Comparison of ENCODE assay signal across 9 mouse cellular contexts in the genomic region with DNA sequence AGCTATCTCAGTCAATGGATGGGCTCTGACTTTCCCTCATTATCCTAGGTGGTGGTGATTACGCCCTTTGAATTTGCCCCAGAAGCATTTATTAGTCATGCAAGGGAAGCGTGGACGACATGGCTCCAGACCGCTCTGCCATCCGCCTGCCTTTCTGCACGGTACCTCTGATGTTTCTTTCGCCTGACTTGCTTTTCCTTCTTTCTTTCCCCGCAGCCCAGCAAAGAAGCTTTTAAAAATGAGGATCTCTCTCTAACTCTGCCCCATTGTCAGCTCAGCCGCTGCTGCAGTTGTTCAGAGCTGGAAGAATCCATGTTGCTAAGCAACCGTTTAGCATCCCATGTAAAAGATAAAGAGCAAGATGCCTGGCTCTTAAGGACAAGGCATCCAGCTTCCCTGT.
A peak's percentile ranks its signal among the peaks of the same experiment; 100 is the strongest.
DNase-seq lines count a peak whose midpoint lies in the region; ATAC-seq and TF ChIP-seq lines count a peak whose summit lies in the region.
"Had no signal": no experiment of that assay in that cellular context is flagged by ENCODE, and none has a peak within 500 bp of the region (broad histone marks: within the 10 kb centered on the region; RNA-seq: fewer than 3 reads in every experiment).

No protein-coding gene starts in this region.

- no peak for TF ChIP-seq CTCF in midbrain, postnatal 0 days (IDR thresholded peaks at IDR 0.05)

- peak; percentile 85 for ATAC-seq in hindbrain, embryonic 13.5 days (ENCODE audit: low FRiP score)
- ATAC-seq in midbrain, postnatal 0 days (ENCODE audit: low FRiP score) = peak; percentile 79
- ATAC-seq: liver, embryonic 12.5 days had no signal

- DNase-seq in Muller cell, postnatal 12 days (ENCODE audit: inconsistent ontology term) = peak; percentile 62
- DNase-seq in embryo, embryonic 11.5 days (ENCODE audit: low read depth, low spot score) = peak; percentile 22
- peak; percentile 86 for DNase-seq in midbrain, postnatal 0 days (ENCODE audit: low spot score)
- no peak for DNase-seq in gastrocnemius, postnatal 25 days
- DNase-seq in c-Kit-positive CD71-positive TER-119-positive erythroid progenitor cells, embryonic 14.5 days (ENCODE audit: low spot score) = no peak
- DNase-seq in urinary bladder, postnatal 10 days (ENCODE audit: low spot score) = no peak
- DNase-seq in layer of hippocampus, postnatal 25 days (ENCODE audit: extremely low spot score in 1 of 2, low spot score in 1 of 2) = no peak

- peak overlapping the region; percentile 64 for H3K9ac ChIP-seq in hindbrain, embryonic 13.5 days
- peak overlapping the region; percentile 39; the same call in 1 of the 2 replicates for H3K9ac ChIP-seq in midbrain, postnatal 0 days (replicated peaks; ENCODE audit: low read length, poor library complexity, severe bottlenecking)
- H3K9ac ChIP-seq: liver, embryonic 12.5 days had no signal

- peak overlapping the region; percentile 21; the same call in 1 of the 2 replicates for H3K4me3 ChIP-seq in hindbrain, embryonic 13.5 days
- peak overlapping the region; percentile 20 for H3K4me3 ChIP-seq in midbrain, postnatal 0 days (ENCODE audit: low read depth, low read length)
- H3K4me3 ChIP-seq: liver, embryonic 12.5 days had no signal

- no peaks in the 10 kb centered on the region for H3K9me3 ChIP-seq in hindbrain, embryonic 13.5 days
- no peaks in the 10 kb centered on the region for H3K9me3 ChIP-seq in midbrain, postnatal 0 days (ENCODE audit: low read length)
- H3K9me3 ChIP-seq: liver, embryonic 12.5 days had no signal

- no peaks in the 10 kb centered on the region for H3K36me3 ChIP-seq in hindbrain, embryonic 13.5 days
- H3K36me3 ChIP-seq in midbrain, postnatal 0 days (ENCODE audit: insufficient read depth, low read length) = no peaks in the 10 kb centered on the region
- H3K36me3 ChIP-seq: liver, embryonic 12.5 days had no signal

- peak overlapping the region; percentile 45 for H3K4me2 ChIP-seq in hindbrain, embryonic 13.5 days
- H3K4me2 ChIP-seq in midbrain, postnatal 0 days (ENCODE audit: low read depth, low read length, poor library complexity, severe bottlenecking) = peak overlapping the region; percentile 43
- H3K4me2 ChIP-seq: liver, embryonic 12.5 days had no signal

- H3K27me3 ChIP-seq in hindbrain, embryonic 13.5 days = no peaks in the 10 kb centered on the region
- H3K27me3 ChIP-seq in midbrain, postnatal 0 days (ENCODE audit: insufficient read depth, low read length) = no peaks in the 10 kb centered on the region
- H3K27me3 ChIP-seq: liver, embryonic 12.5 days had no signal

- H3K4me1 ChIP-seq in hindbrain, embryonic 13.5 days (replicated peaks) = peaks cover 25% of the 10 kb centered on the region
- no peaks in the 10 kb centered on the region for H3K4me1 ChIP-seq in midbrain, postnatal 0 days (ENCODE audit: insufficient read depth, low read length)
- H3K4me1 ChIP-seq: liver, embryonic 12.5 days had no signal

- peak overlapping the region; percentile 84 for H3K27ac ChIP-seq in hindbrain, embryonic 13.5 days
- H3K27ac ChIP-seq in midbrain, postnatal 0 days (ENCODE audit: low read depth, low read length) = peak overlapping the region; percentile 87
- H3K27ac ChIP-seq: liver, embryonic 12.5 days had no signal

- WGBS in hindbrain, embryonic 13.5 days = 13% methylated on average over 10 of the region's 10 CpGs
- 9% methylated on average over 10 of the region's 10 CpGs for WGBS in midbrain, postnatal 0 days

Comparison
In these comparisons a context has a peak if more than half of its experiments do, and no peak if none do; other contexts are left out.
1. DNase-seq: peak in Muller cell, postnatal 12 days (single experiment), embryo, embryonic 11.5 days (single experiment) and midbrain, postnatal 0 days (single experiment); none in gastrocnemius, postnatal 25 days (single experiment), c-Kit-positive CD71-positive TER-119-positive erythroid progenitor cells, embryonic 14.5 days (single experiment), urinary bladder, postnatal 10 days (single experiment) and layer of hippocampus, postnatal 25 days (0 of 2).